Mouse (Mus musculus): ENCODE results near the gene Gm49380.

DNA sequence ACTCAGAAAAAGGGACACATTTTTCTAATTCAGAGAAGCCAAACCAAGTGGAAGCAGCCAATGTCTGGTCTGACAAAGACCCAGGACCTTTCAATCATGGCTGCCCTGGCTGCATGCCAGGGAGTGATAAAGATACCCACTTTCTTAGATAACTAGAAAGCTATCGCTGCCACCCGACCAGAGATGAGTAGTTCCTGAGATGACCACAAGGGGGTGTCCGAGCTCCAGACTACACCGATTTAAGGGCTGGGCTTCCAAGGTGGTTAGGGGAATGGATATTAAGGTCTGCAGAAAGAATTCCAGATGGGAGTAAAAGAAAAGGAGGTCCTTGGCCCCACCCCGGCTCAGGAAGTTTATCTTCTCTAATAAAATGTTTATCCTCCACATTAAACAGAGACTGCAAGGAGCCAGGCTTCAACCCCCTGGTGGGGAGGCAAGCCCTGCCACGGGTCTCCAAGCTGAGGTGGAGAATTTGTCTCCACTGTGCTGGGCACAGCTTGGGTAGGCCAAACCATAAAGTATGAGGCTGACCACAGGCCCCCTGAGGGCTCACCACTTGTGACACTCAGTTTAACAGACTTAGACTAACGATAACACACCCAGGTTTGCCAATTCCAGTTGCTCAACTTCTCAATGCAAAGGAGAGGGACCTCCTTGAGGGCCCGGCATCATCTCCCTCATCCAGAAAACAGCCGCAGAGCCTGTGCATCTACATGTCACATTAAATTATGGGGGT is 3.8 kb downstream of the Gm49380 start:
- peak; percentile 84 for TF ChIP-seq CTCF (IDR thresholded peaks at IDR 0.05)
- no peak; the same call in 1 of the 2 replicates for TF ChIP-seq EP300 (IDR thresholded peaks at IDR 0.05)

Measured in lung, postnatal 0 days (tissue).